Mouse (Mus musculus) hindbrain, embryonic 15.5 days (tissue): ENCODE data around the gene Mcu. TPM values are rescaled to one million over a fixed set of nuclear protein-coding genes. Genes with fewer than 3 reads are reported as not detected.
A peak's percentile ranks its signal among the peaks of the same experiment; 100 is the strongest.

Experiments used
- ATAC-seq: fragments of 200-750 bp; cut with Nextera tagmentation; 2 replicates; pipeline ENCODE4 v1.8.0; 2017; ENCODE audit warnings: low read depth, moderate number of reproducible peaks, moderate TSS enrichment; ENCODE audit not compliant: low FRiP score
- H3K27ac ChIP-seq: fragments of 300-500 bp; sonication (generic); replicated peaks from 2 replicates; pipeline ENCODE4 v1.5.1; 2015; ENCODE audit warnings: mild to moderate bottlenecking, inconsistent platforms
- H3K27me3 ChIP-seq: fragments of 300-500 bp; sonication (generic); 2 replicates; pipeline ENCODE4 v1.6.1; 2015; ENCODE audit warnings: control low read depth, inconsistent platforms
- H3K36me3 ChIP-seq: fragments of 300-500 bp; sonication (generic); 2 replicates; pipeline ENCODE4 v1.6.1; 2015; ENCODE audit warnings: control low read depth, inconsistent platforms
- H3K4me1 ChIP-seq: fragments of 300-500 bp; sonication (generic); replicated peaks from 2 replicates; pipeline ENCODE4 v1.6.1; 2015; ENCODE audit warnings: control low read depth, inconsistent platforms
- H3K4me2 ChIP-seq: fragments of 300-500 bp; sonication (generic); 2 replicates; pipeline ENCODE4 v1.6.1; 2015; ENCODE audit warnings: moderate library complexity, mild to moderate bottlenecking, inconsistent platforms
- H3K4me3 ChIP-seq: fragments of 300-500 bp; sonication (generic); 2 replicates; pipeline ENCODE4 v1.5.1; 2015; ENCODE audit warnings: mild to moderate bottlenecking, inconsistent platforms
- H3K9ac ChIP-seq: fragments of 300-500 bp; sonication (generic); 2 replicates; pipeline ENCODE4 v1.6.1; 2015; ENCODE audit warnings: inconsistent platforms
- H3K9me3 ChIP-seq: fragments of 300-500 bp; sonication (generic); 2 replicates; pipeline ENCODE4 v1.6.1; 2016; ENCODE audit warnings: control low read depth, inconsistent platforms
- WGBS: fragments of 180-500 bp; shearing (Covaris S2); methylation state at CpG from one replicate; pipeline ENCODE4 v1.1.7; 2015; 5-methylcytosine and 5-hydroxymethylcytosine counted together
- polyA plus RNA-seq: library from polyadenylated mRNA; unstranded; fragments of >200 nt; fragmentation: Nextera tagmentation; extraction: Ambion mirVana; gene quantifications from 2 replicates; pipeline ENCODE4 v1.2.1, GENCODE M21; 2015

Gene Mcu
- polyA plus RNA-seq, 1 experiment from 2014 or later = 34.6 TPM

DNA sequence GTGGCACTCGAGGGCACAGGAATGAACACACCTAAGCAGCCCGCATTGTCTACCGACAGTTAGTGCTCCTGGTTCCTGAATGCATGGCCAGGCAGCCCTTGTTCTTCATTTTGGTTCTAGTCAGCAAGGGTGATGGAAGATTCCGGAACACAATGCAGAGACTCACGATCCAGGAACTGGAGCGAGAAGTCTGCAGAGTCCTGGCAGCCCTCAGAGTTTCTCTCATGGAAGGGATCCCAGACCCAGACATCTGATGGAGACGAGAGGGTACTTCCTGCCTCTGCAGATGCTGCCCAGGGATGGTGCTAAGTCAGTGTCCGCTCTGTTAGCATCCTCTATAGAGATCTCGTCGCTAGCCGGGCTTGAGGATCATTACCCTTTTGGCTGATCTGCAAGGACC lies 75.0 kb downstream of the Mcu start:
- Histone ChIP-seq H3K27ac (no peak overlapping the region), H3K9ac (no peak overlapping the region), H3K4me1 (peaks cover 25% of the 10 kb centered on the region), H3K4me2 (no peak overlapping the region), H3K4me3 (no peak overlapping the region), H3K27me3 (no peaks in the 10 kb centered on the region), H3K9me3 (peaks cover 6% of the 10 kb centered on the region), H3K36me3 (peaks cover 5% of the 10 kb centered on the region; the same call in 1 of the 2 replicates)
- ATAC-seq = no peak
- 92% methylated on average over 11 of the region's 11 CpGs for WGBS

DNA sequence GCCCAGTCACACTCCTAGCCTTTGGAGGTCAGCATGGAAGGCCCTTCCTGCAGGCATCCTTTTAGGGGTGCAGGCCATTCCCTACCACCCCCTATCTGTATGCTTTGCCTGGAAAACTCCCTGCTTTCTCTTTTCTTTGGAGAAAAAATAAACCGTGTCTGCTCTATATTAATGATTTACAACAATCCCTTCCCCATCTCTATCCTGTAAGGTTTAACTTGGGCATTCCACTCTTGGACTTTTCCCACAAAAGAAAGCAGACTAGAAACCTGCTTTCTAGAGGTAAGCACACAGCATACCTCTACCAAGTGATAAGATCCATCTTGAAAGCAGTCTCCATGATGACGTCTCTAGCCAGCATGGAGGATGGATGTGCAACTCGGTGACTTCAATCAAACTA lies 75.9 kb downstream of the Mcu start:
- ATAC-seq = no peak
- WGBS = 77% methylated on average over 3 of the region's 3 CpGs
- H3K9me3 ChIP-seq = no peaks in the 10 kb centered on the region
- no peaks in the 10 kb centered on the region for H3K27me3 ChIP-seq
- no peaks in the 10 kb centered on the region for H3K36me3 ChIP-seq
- peaks cover 25% of the 10 kb centered on the region for H3K4me1 ChIP-seq
- no peak overlapping the region for H3K4me2 ChIP-seq
- no peak overlapping the region for H3K4me3 ChIP-seq
- H3K27ac ChIP-seq = no peak overlapping the region
- no peak overlapping the region for H3K9ac ChIP-seq

DNA sequence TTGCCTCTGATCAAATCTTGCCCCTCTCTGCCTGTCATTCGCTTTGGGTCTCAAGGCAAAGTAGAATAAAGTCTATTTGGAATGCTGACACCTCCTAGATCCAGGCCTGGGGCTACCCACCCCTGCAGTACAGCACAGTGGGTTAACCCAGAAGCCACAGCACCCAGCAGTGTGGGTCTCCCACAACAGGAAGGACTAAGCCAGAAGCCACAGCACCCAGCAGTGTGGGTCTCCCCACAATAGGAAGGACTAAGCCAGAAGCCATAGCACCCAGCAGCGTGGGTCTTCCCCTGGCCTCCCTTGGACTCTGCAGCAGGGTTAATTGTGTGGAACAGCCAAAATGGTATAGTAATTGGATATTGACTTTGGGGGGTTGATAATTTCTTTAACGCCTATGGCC lies 76.4 kb downstream of the Mcu start:
- Histone ChIP-seq H3K36me3 (no peaks in the 10 kb centered on the region), H3K9ac (no peak overlapping the region), H3K4me2 (no peak overlapping the region; the same call in 1 of the 2 replicates), H3K4me1 (peaks cover 25% of the 10 kb centered on the region), H3K4me3 (no peak overlapping the region), H3K27me3 (no peaks in the 10 kb centered on the region), H3K27ac (peak overlapping the region; percentile 59; the same call in 1 of the 2 replicates), H3K9me3 (no peaks in the 10 kb centered on the region)
- peak; percentile 36; the same call in 1 of the 2 replicates for ATAC-seq
- WGBS = 69% methylated on average over 3 of the region's 3 CpGs

DNA sequence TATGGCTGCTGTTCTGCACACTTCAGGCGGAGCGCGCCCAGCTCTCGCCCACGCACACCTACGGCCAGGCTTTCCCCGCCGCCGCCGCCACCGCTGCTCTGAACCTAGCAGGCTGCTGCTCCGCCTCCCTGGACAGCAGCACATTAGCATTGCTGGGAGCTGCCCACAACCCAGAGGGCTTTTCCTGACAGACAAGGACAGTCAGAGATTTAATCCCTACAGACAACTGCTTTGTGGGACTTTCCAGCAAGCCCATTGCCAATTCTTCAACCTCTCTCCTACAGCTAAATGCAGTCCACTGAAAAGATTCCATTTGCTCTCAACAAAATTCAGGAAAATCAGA lies 77.0 kb downstream of the Mcu start:
- H3K4me1 ChIP-seq = peaks cover 25% of the 10 kb centered on the region
- no peaks in the 10 kb centered on the region for H3K27me3 ChIP-seq
- WGBS = under 1% methylated on average over 12 of the region's 12 CpGs
- ATAC-seq = peak; percentile 52; the same call in 1 of the 2 replicates
- peak overlapping the region; percentile 35 for H3K9ac ChIP-seq
- H3K4me3 ChIP-seq = peak overlapping the region; percentile 34
- no peaks in the 10 kb centered on the region for H3K9me3 ChIP-seq
- no peaks in the 10 kb centered on the region for H3K36me3 ChIP-seq
- H3K4me2 ChIP-seq = peak overlapping the region; percentile 65
- H3K27ac ChIP-seq = peak overlapping the region; percentile 59

DNA sequence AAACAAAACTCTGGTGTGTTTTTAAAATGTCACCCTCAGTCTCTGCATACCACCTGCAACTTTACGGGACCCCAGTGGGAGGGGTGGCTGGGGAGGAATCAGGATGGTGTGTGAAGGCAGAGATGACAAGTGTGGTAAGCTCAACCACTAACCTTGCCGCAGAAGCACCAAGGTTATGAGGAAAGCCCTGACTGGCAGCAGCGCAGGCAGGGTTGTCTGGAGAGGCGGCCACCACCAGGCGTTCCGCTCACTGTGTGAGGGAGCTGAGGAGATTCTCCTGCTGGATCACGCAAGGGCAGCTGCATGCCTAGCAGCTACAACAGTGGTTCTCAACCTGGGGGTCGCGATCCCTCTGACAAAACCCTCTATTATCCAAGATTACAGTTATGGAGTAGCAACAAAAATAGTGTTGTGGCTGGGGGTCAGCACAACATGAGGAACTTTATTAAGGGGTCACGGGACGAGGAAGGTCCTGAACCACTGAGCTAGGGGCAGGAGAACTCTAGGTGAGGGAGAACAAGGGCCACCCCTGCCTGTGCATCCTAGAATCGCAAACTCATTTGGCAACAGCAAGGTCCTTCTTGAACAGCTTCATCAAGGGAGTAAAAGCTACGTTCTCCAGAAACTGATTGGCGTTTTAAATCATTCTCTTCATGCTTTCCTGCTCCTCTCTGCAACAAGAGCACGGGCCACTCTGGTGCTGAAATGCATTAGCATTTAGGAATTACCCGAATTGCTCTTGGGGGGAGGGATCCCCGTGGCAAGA lies 77.5 kb downstream of the Mcu start:
- WGBS = 21% methylated on average over 17 of the region's 17 CpGs
- Histone ChIP-seq H3K9ac (peak overlapping the region; percentile 35), H3K9me3 (no peaks in the 10 kb centered on the region), H3K27ac (peak overlapping the region; percentile 59), H3K36me3 (no peaks in the 10 kb centered on the region), H3K4me1 (peaks cover 25% of the 10 kb centered on the region), H3K4me2 (peak overlapping the region; percentile 65), H3K4me3 (peak overlapping the region; percentile 34), H3K27me3 (no peaks in the 10 kb centered on the region)
- ATAC-seq = peak; percentile 31; the same call in 1 of the 2 replicates

DNA sequence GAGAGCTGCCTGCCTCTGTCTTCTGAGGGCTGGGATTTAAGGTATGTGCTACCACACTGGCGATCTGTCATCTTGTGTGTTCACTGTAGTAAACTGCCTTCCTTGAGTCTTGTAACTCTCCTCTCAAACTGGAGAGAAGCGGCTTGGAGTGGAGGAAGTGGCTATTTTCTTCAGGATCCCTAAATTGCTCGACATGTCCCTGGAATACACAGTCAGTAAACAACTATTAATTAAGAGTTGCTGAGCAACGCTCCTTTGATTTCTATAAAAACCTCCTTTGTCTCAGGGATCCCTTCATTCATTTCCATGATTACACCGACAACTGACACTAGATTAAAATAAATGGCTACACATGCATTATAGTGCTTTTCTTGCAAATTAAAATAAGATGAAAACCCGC lies 78.4 kb downstream of the Mcu start:
- ATAC-seq = no peak
- H3K9ac ChIP-seq = no peak overlapping the region
- peak overlapping the region; percentile 59 for H3K27ac ChIP-seq

DNA sequence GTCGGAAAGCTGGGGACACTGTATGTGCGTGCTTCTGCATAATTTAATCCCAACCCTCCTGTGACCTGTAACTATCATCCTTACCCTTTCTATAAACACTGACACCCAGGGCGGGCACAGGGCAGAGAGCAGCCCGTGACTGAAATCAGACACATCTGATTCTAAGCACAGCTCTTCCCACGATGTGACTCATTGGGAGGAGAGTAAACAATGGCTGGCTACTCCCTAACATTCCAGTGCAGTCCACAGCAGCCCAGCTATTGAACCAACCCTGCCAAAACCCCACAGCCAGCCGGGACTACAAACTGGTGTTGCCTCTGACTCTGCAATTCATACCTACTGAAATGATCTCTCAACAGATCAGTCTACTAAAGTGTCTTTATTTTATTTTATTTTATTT lies 78.9 kb downstream of the Mcu start:
- WGBS = 61% methylated on average over 6 of the region's 6 CpGs

More for the DNA sequence above, 78.4 kb downstream of the Mcu start:
- Histone ChIP-seq H3K27me3 (no peaks in the 10 kb centered on the region), H3K9me3 (no peaks in the 10 kb centered on the region), H3K4me2 (no peak overlapping the region), H3K4me3 (no peak overlapping the region), H3K4me1 (peaks cover 25% of the 10 kb centered on the region), H3K36me3 (no peaks in the 10 kb centered on the region)
- WGBS = 46% methylated on average over 6 of the region's 6 CpGs

DNA sequence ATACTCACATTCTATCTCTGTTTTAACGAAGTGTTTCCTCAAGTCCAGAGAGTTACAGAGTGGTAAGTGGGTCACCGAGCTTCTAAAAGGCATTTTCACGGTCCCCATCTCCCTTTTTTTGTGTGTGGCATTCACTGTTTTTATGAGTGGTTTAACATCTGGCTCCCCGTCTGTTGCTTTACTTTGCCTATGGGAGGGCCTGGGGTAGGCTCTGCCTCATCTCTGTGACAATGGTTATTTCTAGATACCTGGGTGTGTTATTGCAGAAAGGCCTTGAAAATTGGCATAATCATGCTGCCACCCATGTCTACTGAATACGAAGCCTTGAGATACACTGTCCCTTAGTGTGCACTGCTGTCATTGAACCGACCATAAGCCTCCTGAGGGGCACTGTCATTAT lies 84.2 kb downstream of the Mcu start:
- no peaks in the 10 kb centered on the region for H3K36me3 ChIP-seq
- no peak overlapping the region for H3K4me3 ChIP-seq
- H3K4me2 ChIP-seq = no peak overlapping the region
- no peak overlapping the region for H3K9ac ChIP-seq
- H3K27ac ChIP-seq = no peak overlapping the region
- H3K4me1 ChIP-seq = no peaks in the 10 kb centered on the region
- WGBS = 94% methylated on average over 6 of the region's 6 CpGs
- H3K27me3 ChIP-seq = no peaks in the 10 kb centered on the region
- ATAC-seq = no peak
- no peaks in the 10 kb centered on the region for H3K9me3 ChIP-seq

More for the DNA sequence above, 78.9 kb downstream of the Mcu start:
- Histone ChIP-seq H3K27ac (no peak overlapping the region), H3K27me3 (no peaks in the 10 kb centered on the region), H3K9ac (no peak overlapping the region), H3K9me3 (no peaks in the 10 kb centered on the region), H3K4me1 (peaks cover 25% of the 10 kb centered on the region), H3K4me3 (no peak overlapping the region), H3K36me3 (no peaks in the 10 kb centered on the region), H3K4me2 (no peak overlapping the region)
- ATAC-seq = no peak

DNA sequence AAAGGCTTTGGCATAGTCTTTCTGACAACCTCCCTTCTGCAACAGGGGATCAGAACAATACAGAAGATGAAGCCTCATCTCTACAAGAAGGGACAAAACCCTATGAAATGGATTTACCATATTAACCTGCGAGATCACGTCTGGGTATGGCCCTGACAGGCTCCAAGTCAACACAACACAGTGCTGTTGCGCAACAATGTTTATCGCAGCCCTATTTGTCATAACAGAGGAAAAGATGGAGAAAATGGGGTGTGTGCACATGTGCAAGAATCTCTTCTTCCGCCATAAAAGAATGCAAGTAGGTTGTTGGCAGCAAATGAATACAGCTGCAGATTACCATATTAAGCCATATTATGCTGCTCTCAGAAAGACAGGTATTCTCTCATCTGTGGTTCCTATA lies 88.7 kb downstream of the Mcu start:
- Histone ChIP-seq H3K27ac (no peak overlapping the region), H3K4me1 (0 out of 2 replicates have a peak, but pooled peaks cover 4% of the 10 kb centered on the region), H3K4me2 (no peak overlapping the region), H3K9ac (no peak overlapping the region), H3K9me3 (no peaks in the 10 kb centered on the region), H3K36me3 (no peaks in the 10 kb centered on the region), H3K4me3 (no peak overlapping the region), H3K27me3 (no peaks in the 10 kb centered on the region)
- 96% methylated on average over 5 of the region's 5 CpGs for WGBS
- ATAC-seq = no peak

DNA sequence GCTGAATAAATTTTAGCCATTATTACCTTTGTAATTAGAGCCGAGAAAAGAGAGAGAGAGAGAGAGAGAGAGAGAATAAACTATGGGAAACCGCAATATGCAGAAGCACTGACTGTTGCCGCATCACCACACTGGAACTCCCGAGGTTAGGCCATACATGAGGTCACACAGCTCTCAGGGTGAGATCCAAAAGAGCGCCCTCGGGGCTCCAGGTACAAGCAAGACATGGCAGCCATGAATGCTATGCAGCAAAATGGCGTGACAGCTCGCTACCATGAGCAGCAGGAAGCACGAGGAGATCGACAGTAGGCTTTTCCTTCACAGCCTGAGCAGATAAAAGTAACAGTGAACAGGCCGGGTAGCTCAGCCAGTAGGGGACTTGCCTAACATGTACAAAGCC lies 89.2 kb downstream of the Mcu start:
- no peaks in the 10 kb centered on the region for H3K36me3 ChIP-seq
- no peak for ATAC-seq
- 0 out of 2 replicates have a peak, but pooled peaks cover 4% of the 10 kb centered on the region for H3K4me1 ChIP-seq
- no peak overlapping the region for H3K9ac ChIP-seq
- H3K4me2 ChIP-seq = no peak overlapping the region
- H3K9me3 ChIP-seq = no peaks in the 10 kb centered on the region
- H3K27ac ChIP-seq = no peak overlapping the region
- H3K27me3 ChIP-seq = no peaks in the 10 kb centered on the region
- WGBS = 78% methylated on average over 11 of the region's 11 CpGs
- no peak overlapping the region for H3K4me3 ChIP-seq

DNA sequence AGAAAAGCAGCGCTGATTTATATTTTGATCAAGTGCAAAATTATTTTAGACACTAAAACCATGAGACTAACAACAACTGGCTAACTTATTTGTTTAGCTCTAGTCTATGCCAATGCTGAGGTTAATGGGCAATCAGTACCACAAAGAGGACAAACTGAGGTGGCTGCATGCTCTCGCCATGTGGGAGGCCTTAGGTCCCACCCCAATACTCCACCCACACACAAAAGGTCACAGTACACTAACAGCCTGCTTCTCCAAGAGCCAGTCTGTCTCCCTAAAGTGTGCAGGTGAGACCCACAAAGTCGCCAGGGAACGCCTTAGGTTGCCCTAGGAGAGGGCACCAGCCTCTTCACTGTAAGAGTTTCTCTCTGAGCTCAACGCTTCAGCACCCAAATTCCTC lies 91.8 kb downstream of the Mcu start:
- H3K4me1 ChIP-seq = 0 out of 2 replicates have a peak, but pooled peaks cover 4% of the 10 kb centered on the region
- H3K4me3 ChIP-seq = no peak overlapping the region
- no peaks in the 10 kb centered on the region for H3K9me3 ChIP-seq
- H3K36me3 ChIP-seq = no peaks in the 10 kb centered on the region
- no peak overlapping the region for H3K9ac ChIP-seq
- WGBS = 85% methylated on average over 5 of the region's 5 CpGs
- no peak for ATAC-seq
- no peak overlapping the region for H3K4me2 ChIP-seq
- no peak overlapping the region for H3K27ac ChIP-seq
- no peaks in the 10 kb centered on the region for H3K27me3 ChIP-seq

DNA sequence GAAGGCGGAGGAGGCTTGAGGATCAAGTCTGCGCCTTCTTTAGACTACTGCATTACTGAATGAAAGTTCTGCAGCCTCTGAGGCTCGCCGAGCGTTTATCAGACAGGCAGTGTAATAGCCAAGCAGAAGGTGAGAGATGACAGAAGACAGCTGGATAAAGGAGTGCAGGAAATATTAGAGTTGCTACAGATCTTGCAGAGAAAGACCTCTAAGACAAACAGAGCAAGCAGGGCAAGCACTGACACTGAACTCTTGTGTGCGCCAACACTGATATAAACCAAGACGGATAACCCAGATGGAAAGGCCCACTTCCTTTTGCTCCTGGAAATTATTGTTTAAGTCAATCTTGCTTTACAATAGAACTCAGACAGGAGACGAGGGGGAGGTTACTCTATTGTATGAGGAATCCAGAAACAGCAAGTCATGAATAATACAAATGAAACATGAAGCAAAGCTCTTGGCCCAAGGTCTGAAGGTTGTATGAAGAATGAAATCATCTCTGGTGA lies 92.6 kb downstream of the Mcu start:
- Histone ChIP-seq H3K9me3 (no peaks in the 10 kb centered on the region), H3K36me3 (no peaks in the 10 kb centered on the region), H3K27ac (no peak overlapping the region), H3K27me3 (no peaks in the 10 kb centered on the region), H3K9ac (no peak overlapping the region), H3K4me3 (no peak overlapping the region), H3K4me2 (no peak overlapping the region), H3K4me1 (0 out of 2 replicates have a peak, but pooled peaks cover 4% of the 10 kb centered on the region)
- no peak for ATAC-seq
- 51% methylated on average over 8 of the region's 8 CpGs for WGBS
